Mouse (Mus musculus): Measurements from ENCODE around the gene Hyal3. TPM values are rescaled to one million over a fixed set of nuclear protein-coding genes. Genes with fewer than 3 reads are reported as not detected.

Hyal3 gene
- total RNA-seq, 2 experiments from 2014 or later, result 0.58 to 1.4 TPM

DNA sequence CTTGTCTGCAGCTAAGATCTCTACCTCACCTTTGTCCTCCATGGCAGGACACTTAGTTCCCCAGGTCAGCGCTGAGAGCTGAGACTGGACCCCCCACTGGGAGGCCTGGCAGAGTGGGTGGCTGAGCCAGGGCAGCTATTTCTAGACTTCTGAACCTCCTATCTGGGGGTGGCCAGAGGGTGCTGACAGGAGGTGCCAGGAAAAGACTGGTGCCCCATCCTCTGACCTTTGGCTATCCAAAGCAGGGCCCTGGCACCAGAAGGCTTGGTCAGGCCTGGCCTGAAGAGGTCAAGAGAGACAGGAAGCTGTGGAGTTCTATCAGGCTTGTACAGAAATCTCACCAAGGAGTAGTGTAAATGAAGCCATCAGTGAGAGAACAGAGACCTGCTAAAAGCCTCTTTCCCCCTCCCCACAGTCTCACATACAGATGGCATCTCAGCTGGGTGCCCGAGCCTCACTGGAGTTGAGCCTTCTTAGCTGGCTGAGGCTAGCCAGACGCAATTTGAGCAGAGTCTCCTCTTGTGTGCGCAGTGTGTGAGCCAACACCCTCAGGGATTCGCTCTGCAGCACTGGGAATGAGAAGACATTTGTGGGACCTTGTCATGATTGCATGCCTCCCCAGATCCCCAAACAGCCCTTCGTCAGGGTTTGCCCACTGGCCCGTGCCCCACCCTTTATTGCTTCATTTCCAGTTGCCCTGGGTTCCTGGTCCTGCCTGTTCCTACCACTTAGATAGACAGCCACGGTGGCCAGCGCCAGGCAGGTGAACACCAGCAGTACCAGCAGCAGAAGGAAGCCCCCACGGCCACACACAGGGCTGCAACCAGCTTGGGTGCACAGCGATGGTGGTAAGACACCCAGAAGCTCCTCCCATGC is 12.7 kb downstream of the Hyal3 start:
- no peak for ATAC-seq (replicated peaks; ENCODE audit: poor library complexity)

DNA sequence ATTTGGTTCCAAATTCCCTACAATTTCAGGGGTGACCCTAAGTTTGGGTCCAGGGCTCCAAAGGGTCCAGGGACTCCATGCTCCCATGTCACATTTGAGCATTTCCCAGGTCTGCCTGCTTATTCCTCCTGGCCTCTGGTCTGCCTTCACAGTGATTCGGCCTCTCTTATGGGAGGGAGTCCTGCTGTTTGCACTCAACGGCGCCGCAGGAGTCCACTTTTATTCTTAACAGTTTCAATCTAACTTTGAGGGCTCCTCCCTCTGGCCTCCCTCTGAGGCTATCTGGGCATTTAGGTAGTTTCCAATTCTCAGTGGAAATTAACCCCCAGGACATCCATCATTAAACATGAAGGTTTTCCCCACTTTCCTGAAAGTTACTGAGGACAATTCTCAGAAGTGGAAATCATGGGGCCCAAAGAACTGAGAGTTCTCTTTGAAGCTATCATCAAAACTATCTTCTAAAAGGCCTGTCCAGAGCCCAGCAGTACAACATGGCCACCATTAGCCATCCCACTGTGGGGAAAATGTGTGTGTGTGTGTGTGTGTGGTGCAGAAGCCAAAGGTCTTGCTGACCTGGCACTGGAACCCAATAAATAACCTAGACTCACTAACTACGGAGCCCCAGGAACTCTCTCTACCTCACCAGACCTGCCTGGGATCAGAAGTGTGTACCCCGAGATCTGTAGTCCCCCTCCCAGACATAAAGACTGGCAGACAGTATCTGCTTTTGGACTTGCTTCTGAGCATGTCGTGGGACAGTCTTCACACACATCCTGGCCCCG is 13.9 kb downstream of the Hyal3 start:
- no peak for ATAC-seq (replicated peaks; ENCODE audit: poor library complexity)

DNA sequence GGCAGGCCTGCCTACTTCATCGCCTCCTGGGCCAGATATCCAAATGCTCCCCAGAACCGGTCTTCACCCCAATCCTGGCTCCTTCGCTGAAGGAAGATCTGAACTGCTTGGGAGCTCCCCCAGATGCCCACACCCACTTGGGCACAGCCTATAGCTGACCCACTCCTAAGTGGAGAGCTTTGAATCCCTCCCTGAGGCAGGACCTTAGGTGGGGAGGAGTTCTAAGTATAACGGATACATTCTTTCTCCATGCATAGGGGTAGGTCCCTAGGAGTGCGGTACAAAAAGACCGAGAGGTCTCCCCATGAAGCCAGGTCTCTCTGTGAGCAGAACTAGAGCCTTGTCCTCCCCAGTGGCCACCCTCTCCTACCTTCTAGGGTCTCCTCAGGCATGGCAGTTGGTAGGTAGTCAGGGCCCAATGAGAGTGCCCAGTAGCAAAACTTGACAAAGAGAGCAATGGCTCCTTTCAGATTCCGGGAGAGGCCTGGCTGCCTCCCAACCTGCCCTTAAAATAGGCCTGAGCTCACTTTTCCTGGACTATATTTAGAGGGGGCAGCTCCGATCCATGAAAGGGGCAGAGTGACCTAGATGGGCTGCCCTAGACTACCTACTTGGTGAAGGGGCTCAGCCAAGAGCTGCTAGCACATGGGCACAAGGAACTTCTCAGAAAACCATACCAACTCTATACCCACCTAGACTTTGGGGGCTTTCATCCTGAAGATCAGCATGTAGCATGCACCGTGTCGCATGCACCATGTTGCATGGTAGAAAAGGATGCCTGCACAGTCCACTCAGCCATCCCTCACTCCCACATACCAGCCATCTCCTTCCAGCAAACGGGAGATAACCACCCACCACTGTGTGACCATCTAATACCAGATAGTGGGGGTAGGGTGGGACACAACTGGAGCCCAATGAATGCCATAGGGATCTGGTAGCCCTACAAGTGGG is 16.3 kb downstream of the Hyal3 start:
- no peak for ATAC-seq (replicated peaks; ENCODE audit: poor library complexity)

DNA sequence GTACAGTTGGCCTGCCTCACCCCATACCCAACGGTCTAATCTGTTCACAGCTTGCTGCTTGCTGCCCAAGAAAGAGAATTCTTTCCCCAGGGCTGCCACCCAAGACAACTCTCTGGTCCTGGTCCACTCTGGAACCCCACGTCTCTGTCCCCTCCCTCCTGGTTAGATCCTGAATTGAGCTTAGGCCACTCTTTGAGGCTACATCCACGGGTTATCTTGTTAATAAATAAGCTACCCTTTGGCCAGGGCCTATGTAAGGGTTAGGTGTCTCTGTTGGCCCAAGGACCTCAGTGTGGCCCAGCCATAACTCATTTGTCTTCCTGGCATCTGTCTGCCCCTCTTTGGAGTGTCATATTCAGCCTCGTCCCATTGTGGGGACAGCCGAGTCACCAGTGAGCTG is 17.8 kb downstream of the Hyal3 start:
- ATAC-seq (replicated peaks; ENCODE audit: poor library complexity), result no peak

DNA sequence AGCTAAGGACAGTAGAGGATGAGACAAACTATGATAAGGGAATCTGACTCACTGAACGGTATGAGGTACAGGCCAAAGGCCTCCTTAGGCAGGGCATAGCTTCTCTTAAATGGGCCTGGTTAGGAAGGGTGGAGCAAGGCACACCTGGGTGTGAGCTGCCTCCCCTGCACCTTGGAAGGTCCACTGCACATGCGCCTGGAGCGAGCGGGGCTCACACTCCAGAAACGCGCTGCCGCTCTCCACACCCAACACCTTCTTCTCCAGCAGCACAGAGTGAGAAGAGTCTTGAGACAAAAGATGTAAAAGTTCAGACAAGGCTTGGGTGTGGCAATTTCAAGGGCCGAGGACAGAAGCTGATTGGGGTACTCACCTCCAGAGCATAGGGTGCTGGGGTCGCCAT is 18.8 kb downstream of the Hyal3 start:
- no peak for ATAC-seq (replicated peaks; ENCODE audit: poor library complexity)

DNA sequence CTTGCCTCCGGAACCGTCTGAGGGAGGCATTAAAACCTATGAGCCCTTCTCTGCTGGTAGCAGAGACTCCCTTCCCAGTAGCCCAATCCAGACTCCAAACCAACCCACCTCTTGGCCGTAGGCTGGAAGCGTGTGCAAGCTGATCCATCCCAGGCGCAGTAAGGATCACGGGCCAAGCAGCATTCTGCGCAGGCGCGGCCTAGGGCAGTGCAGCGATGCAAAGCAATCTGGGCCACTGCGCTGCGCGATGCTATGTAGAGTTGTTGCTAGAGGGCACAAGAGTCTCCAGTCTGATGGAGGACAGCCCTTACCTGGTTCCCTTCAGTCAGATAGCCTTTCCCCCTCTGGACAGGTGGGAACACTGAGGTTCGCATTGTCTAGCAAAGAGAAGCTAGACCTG is 19.2 kb downstream of the Hyal3 start:
- no peak for ATAC-seq (replicated peaks; ENCODE audit: poor library complexity)

DNA sequence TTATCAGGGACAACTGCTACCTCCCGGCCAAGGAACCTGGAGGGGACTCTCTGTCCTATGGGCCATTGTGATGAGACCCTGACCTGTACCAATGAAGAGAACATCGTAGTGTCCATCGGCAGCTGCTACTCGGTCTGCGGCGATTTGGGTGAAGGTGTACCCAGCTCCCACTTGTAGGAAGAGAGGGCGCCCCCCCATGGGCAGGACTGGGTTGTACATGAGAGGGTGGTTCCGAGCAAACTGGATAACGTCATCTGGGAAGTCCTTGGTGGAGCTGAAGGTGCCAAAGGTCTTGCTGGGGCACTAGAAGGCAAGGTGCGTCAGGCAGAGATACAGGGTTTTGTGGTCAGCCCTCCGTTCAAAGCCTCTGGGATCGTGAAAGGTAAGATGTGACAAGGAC is 20.1 kb downstream of the Hyal3 start:
- ATAC-seq (replicated peaks; ENCODE audit: poor library complexity), result no peak

DNA sequence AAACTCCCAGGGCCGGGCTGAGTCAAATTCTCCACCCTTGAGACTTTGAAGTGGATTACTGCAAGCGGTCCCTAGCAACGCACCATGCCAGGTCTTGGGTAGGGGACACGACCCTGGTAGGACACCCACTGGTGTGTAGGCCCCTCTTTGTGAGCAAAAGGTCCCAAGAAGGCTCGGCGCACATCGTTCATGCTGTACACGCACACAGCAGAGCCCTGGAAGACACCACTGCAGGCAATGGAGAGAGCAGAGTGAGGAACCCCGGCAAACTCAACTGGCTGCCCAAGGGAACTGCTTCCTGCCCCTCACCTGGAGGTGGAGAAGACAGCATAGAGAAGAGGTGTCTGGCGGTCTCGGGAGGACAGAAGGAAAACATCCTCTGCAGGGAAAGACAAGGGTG is 20.7 kb downstream of the Hyal3 start:
- ATAC-seq (replicated peaks; ENCODE audit: poor library complexity), result no peak

DNA sequence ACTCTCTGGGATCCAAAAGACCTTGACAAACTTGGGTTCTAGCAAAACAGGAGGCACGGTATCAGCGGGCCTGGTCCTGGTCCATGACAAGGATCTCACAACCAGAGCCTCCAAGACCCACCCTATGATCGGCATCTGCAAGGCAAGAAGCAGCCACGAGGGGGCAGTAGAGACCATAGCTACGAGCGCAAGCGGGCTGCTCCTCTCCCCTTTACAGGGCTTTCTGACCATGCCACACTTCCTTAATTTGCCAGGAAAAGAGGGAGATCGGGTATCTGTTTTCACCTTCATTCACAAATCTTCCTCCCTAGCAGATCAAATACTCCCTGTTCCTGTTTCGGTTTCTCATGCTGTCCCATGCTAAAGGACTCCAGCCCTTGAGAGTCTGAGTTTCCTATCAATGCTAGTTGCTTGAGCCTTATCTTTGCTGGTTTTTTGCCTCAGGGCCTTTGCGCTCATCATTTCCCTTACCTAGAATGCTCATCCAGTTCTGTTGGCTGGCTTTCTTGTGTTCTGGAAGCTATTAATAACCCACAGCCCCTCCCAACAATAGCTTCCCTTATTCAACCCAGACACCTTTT is 21.5 kb downstream of the Hyal3 start:
- peak; percentile 87 for ATAC-seq (replicated peaks; ENCODE audit: poor library complexity)

DNA sequence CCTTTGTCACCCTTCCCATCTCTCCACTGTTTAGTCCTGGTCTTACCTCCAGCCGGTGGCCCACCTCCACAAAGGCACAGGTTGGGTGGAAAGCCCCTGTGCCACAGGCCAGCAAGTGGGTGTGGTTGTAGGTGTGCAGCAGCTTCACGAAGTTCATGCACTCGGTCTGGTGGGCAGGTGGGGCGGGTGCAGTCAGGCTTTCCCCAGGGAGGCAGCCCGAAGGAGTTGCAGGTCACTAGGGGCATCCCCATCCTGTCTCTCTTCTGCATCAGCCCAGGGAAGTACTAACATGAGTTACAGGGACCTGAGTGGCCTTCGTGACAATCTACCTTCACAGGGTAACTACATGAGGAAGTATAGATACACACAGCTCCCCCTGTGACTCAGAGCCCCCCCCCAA is 22.6 kb downstream of the Hyal3 start:
- ATAC-seq (replicated peaks; ENCODE audit: poor library complexity), result no peak

DNA sequence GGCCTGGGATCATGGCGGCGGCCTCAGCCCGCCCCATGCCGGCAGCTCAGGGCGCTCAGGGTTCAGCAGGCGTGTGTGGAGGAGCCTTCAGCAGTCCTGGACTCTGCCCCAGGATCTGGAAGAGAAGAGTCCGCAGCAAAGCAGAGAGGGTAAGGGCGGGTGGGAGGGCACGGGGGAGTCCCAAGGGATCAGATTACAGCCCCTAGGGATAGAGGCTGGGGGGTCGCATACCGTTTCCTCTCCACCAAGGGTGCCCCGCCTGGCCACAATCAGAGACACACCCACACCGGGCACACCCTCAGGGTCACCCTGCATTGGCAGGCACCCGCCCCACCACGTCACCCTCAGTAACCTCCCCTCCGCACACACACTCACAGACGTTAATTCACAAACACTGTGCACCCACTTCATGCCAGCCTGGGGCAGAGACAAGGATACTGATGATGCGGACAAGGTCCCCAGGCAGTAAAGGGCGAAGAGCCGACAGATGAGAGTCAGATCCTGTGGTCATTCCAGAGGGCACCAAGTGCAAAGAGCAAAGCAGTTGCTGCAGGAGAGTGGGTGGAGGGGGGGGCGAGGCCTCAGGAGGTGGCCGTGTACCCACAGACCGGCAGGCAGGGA is 24.5 kb downstream of the Hyal3 start:
- ATAC-seq (replicated peaks; ENCODE audit: poor library complexity), result peak; percentile 38

DNA sequence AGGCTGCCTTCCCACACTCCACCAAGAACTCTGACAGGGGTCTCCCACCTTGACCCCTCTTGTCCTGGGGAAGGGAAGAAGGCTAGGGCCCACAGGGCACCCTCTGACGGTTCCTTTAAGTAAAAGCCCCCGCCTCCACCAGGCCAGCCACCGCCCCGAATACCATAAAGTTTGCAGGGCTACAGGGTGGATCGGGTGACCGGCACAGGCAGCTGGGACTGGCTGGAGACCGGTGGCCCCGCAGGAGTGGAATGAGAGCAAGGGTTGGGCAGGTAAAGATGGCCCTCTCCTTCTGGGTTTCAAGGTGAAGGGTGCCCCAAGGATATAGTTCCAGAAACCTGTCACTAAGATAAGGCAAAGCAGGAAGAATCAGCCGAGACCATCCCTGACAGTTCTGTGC is 26.0 kb downstream of the Hyal3 start:
- ATAC-seq (replicated peaks; ENCODE audit: poor library complexity), result no peak

DNA sequence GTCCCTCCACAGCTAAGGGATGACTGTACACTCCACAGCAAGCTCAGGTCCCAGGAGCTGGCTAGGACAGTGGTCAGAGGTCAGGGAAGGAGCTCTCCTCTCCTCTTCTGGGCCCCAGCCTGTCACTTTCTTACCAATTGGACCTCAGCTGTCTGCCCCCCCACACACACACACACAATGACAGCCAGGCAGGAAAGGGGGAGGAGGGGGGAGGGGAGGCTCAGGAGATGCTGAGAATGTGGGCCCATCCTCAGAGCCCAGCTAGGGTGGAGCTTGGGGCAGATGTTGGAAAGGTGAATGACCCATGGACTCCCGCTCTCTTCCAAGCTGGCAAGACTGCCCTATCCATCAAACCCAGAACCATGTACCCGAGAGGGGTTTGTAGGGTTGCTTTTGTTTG is 26.4 kb downstream of the Hyal3 start:
- ATAC-seq (replicated peaks; ENCODE audit: poor library complexity), result no peak

DNA sequence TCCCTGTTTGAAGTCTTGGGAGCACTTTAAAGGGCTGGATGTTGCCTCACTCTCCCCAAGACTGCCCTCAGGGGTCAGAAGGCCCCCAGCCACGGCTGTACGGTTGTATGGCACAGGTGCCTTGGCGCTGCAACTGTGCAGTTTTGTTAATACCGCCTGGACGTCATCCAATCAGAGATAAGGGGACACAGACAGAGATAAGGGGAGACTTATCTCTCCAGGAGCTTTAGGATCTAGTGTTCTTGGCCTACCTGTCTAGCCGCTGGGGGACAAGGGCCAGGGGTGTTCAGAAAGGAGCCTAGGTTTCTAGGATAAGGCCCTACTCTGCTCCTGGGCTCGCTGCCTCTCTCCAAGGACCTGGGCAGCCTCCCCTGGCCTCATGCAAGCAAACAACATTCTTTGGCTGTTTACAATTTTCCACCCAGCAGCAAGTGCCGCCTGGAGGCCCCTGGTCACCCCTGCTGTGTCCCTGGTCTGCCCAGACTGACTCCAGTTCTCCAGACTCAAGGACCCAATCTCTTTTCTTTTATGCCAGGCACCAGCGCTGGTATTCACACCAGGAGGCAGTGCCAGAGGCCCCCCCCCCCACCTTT is 27.1 kb downstream of the Hyal3 start:
- no peak for ATAC-seq (replicated peaks; ENCODE audit: poor library complexity)

DNA sequence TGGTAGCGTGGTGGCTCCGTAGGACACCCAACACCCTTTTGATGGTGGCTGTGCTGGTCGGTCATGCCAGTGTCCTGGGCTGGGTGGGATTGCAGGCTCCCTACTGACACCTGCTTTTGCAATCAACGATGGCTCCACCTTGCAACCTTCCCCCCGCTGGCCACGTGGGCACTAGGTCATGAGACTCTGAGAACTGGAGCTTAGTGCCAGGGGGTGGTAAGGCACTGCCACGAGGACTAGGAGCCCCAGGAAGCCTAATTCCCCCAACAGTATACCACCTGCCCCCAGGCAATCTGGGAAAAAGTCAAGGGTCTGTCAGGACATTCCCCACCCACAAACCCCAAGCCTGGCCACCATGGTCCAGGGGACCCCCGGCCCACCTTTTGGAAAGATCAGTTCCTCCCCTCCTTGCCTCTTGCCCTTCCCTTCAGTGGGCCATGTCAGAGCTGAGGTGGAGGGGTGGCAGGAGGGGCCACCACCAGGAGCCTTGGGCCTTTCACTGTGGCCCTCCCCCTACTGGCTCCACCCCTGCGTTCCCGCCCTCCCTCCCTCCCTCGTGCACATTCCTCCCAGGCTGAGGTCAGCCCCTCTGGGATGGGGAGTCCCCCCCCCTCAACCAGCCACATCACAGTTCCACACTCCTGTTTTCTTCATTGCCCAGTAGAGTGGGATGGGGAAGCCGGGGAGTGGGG is 28.3 kb downstream of the Hyal3 start, which contains the start of gene Sema3b:
Gene Sema3b, minus strand, starts transcription at position 489 of the 692 bp plus-strand sequence.
- ATAC-seq (replicated peaks; ENCODE audit: poor library complexity), result no peak

DNA sequence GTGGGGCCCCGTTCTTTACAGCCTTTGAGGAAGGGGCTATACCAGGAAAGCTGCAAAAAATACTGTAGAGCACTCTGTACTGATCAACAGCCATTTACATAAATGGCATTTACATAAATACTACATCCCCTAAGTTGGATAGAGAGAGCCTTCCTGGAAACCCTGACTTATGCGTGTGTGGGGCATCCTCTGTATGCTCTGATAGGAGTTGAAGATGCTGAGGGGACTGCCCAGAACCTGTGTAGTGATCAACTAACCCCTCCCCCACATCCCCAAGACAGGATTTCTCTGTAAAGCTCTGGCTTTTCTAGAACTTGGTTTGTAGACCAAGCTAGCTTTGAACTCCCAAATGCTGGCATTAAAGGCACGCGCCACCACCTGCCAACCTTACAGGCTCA is 28.8 kb downstream of the Hyal3 start:
- ATAC-seq (replicated peaks; ENCODE audit: poor library complexity), result no peak

DNA sequence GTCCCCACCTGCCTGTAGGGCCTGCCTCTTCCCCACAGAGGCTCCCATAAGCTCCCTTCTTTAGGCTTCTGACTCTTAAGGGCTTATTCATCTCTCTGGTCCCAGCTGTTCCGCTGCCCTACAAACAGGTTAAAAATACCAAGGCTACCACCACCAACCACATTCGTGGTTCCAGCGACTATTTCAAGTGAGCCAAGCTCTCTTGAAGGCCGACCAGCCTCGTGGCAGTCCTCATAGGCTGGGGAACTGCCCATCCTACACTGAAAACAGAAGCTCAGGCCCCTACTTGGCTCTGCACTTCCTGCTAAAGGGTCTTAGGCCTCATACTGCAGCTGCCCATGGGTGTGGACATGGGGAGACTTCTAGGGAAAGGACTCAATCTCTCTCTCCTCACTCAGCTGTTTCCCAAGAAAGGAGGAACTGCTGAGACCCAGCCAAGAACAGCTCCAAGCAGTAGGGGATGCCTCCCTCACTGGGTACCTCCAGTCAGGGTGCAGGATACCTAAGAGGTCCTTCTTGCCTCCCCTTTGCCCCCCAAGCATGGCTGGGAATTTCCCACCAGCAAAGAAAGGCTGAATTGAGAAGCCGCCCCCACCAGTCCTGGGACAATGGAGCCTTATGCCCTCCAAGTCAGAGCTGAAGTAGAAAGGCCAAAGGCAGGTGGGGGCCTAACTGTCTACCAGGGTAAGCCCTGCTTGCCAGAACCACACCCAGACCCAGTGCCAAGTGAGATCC is 31.0 kb downstream of the Hyal3 start:
- 0 out of 2 replicates have a peak, but pooled peaks have one; percentile 9 for ATAC-seq (replicated peaks; ENCODE audit: poor library complexity)

DNA sequence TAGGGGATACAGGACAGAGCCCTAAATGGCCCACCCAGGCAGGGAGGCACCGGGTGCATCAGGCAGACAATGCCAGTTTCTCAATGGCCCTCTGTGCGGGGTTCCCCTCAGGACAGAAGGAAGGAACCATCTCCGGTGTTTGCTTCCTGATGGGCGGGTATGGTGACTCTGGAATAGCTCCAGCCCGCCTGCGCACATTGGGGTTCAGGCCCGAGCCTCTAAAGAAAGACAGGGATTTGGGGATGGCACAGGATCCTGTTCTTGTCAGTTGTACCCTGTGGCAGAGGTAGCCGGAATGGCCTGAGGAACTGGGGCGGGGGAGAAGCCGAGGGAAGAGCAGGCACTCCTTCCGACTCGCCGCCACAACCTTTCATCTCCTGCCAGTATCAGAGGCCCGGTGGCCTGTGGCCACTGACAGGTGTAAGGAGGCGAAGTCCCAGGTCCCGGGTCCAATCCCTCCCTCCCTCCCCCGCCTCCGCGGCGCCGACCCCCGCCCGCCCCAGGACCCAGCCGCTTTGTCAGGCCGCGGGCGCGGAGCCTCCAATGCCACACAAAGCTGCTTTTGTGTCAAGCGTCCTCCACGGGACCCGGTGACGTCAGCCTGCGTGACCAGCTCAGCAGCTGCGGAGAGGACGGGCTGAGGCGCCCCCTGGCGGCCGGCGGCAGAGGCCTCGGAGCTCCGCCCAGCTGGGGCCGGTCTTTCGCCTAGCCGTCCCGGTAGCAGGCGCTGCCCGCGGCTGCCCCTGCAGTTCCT is 31.8 kb downstream of the Hyal3 start:
- ATAC-seq (replicated peaks; ENCODE audit: poor library complexity), result peak; percentile 90

Measured in megakaryocyte progenitor cell, adult 5-6 weeks (primary cell).